Mouse (Mus musculus) lung, postnatal 0 days (tissue): ENCODE measurements around the gene Micall2.
A peak's percentile ranks its signal among the peaks of the same experiment; 100 is the strongest.

Experiments
- CTCF ChIP-seq: IDR thresholded peaks from 2 replicates; pipeline ENCODE4 v1.5.1; 2016; ENCODE audit warnings: antibody characterized with exemption, mild to moderate bottlenecking
- EP300 ChIP-seq: IDR thresholded peaks from 2 replicates; pipeline ENCODE4 v1.6.1; 2016; ENCODE audit warnings: antibody characterized with exemption, mild to moderate bottlenecking, control low read depth

GRCm38 (mm10) chr5:139702905-139703304, 33.2 kb downstream of the Micall2 start:
- peak; percentile 64 for TF ChIP-seq CTCF
- TF ChIP-seq EP300: no peak
